Mouse (Mus musculus) hindbrain, postnatal 0 days (tissue): ENCODE data around the gene Prkar2a. TPM values are rescaled to one million over a fixed set of nuclear protein-coding genes. Genes with fewer than 3 reads are reported as not detected.
A peak's percentile ranks its signal among the peaks of the same experiment; 100 is the strongest.

Source experiments
- ATAC-seq: fragments of 200-750 bp; cut with Nextera tagmentation; 2 replicates; pipeline ENCODE4 v1.8.0; 2017; ENCODE audit warnings: mild to moderate bottlenecking, moderate TSS enrichment, moderate library complexity
- DNase-seq: peaks from one replicate; pipeline ENCODE4 v3.0.0-alpha.2; 2015; ENCODE audit warnings: low spot score
- H3K27ac ChIP-seq: fragments of 300-500 bp; sonication (generic); 2 replicates; pipeline ENCODE4 v1.5.1; 2014; ENCODE audit warnings: mild to moderate bottlenecking
- H3K27me3 ChIP-seq: fragments of 300-500 bp; sonication (generic); 2 replicates; pipeline ENCODE4 v1.6.1; 2014; ENCODE audit warnings: low read length, mixed read lengths; ENCODE audit not compliant: insufficient read depth
- H3K36me3 ChIP-seq: fragments of 300-500 bp; sonication (generic); 2 replicates; pipeline ENCODE4 v1.6.1; 2014; ENCODE audit warnings: low read length, mixed read lengths; ENCODE audit not compliant: insufficient read depth
- H3K4me1 ChIP-seq: fragments of 300-500 bp; sonication (generic); 2 replicates; pipeline ENCODE4 v1.6.1; 2014; ENCODE audit warnings: antibody characterized with exemption, low read length, mixed read lengths; ENCODE audit not compliant: insufficient read depth
- H3K4me2 ChIP-seq: fragments of 300-500 bp; sonication (generic); 2 replicates; pipeline ENCODE4 v1.6.1; 2014; ENCODE audit warnings: low read depth, mild to moderate bottlenecking, low read length, moderate library complexity, mixed read lengths
- H3K4me3 ChIP-seq: fragments of 300-500 bp; sonication (generic); 2 replicates; pipeline ENCODE4 v1.5.1; 2014; ENCODE audit warnings: low read length
- H3K9ac ChIP-seq: fragments of 300-500 bp; sonication (generic); replicated peaks from 2 replicates; pipeline ENCODE4 v1.6.1; 2014; ENCODE audit warnings: mild to moderate bottlenecking, low read length, moderate library complexity, mixed read lengths
- H3K9me3 ChIP-seq: fragments of 300-500 bp; sonication (generic); 2 replicates; pipeline ENCODE4 v1.6.1; 2016; ENCODE audit warnings: low read length, mixed read lengths
- CTCF ChIP-seq: IDR thresholded peaks from 2 replicates; pipeline ENCODE4 v1.5.1; 2016; ENCODE audit warnings: antibody characterized with exemption, control low read depth, low read depth
- WGBS: fragments of 180-500 bp; shearing (Covaris S2); extraction: QIAGEN DNeasy Blood & Tissue Kit; methylation state at CpG from one replicate; pipeline ENCODE4 v1.1.7; 2014; 5-methylcytosine and 5-hydroxymethylcytosine counted together
- microRNA-seq, 2 experiments: library from miRNA; unstranded; fragments of <30 nt; microRNA quantifications; one replicate each; pipeline ENCODE4; 2016
- polyA plus RNA-seq: library from polyadenylated mRNA; unstranded; fragments of >200 nt; fragmentation: Nextera tagmentation; extraction: Ambion mirVana; gene quantifications from 2 replicates; pipeline ENCODE4 v1.2.1, GENCODE M21; 2015
- total RNA-seq: library from RNA; depleted of rRNA; stranded (reverse); fragments of >200 nt; gene quantifications from 2 replicates; pipeline ENCODE4 v1.2.3, GENCODE M21; 2014; rRNA removed

Prkar2a gene
- total and polyA plus RNA-seq, 2 experiments from 2014 or later = 43.9 to 87.3 TPM

- Histone ChIP-seq H3K4me1 (peaks cover 14% of the 10 kb centered on the region; the same call in 1 of the 2 replicates), H3K9me3 (no peaks in the 10 kb centered on the region), H3K4me2 (peak overlapping the region; percentile 2; the same call in 1 of the 2 replicates), H3K27ac (peak overlapping the region; percentile 59; the same call in 1 of the 2 replicates), H3K9ac (no peak overlapping the region), H3K4me3 (no peak overlapping the region), H3K27me3 (no peaks in the 10 kb centered on the region), H3K36me3 (peaks cover 32% of the 10 kb centered on the region)
- DNase-seq = no peak
- ATAC-seq = no peak
- WGBS = 45% methylated on average over 4 of the region's 4 CpGs
- no peak for TF ChIP-seq CTCF
Observed at GRCm38 (mm10) chr9:108796351-108796981, 107.4 kb downstream of the Prkar2a start.

GRCm38 (mm10) chr9:108797477-108797876 is 108.4 kb downstream of the Prkar2a start:
- TF ChIP-seq CTCF = no peak
- DNase-seq = no peak
- Histone ChIP-seq H3K4me3 (no peak overlapping the region), H3K27me3 (no peaks in the 10 kb centered on the region), H3K36me3 (peaks cover 43% of the 10 kb centered on the region), H3K27ac (peak overlapping the region; percentile 27; the same call in 1 of the 2 replicates), H3K9me3 (no peaks in the 10 kb centered on the region), H3K4me1 (peaks cover 14% of the 10 kb centered on the region; the same call in 1 of the 2 replicates), H3K9ac (no peak overlapping the region), H3K4me2 (no peak overlapping the region)
- 78% methylated on average over 7 of the region's 7 CpGs for WGBS
- ATAC-seq = no peak

- no peak for ATAC-seq
- peaks cover 47% of the 10 kb centered on the region for H3K36me3 ChIP-seq
- 0 out of 2 replicates have a peak, but pooled peaks cover 10% of the 10 kb centered on the region for H3K4me1 ChIP-seq
- H3K9me3 ChIP-seq = no peaks in the 10 kb centered on the region
- H3K4me2 ChIP-seq = no peak overlapping the region
- no peak overlapping the region for H3K27ac ChIP-seq
- H3K4me3 ChIP-seq = no peak overlapping the region
- 86% methylated on average over 5 of the region's 5 CpGs for WGBS
- no peak for DNase-seq
- no peak for TF ChIP-seq CTCF
- no peak overlapping the region for H3K9ac ChIP-seq
- H3K27me3 ChIP-seq = no peaks in the 10 kb centered on the region
Observed at GRCm38 (mm10) chr9:108798508-108799075, 109.5 kb downstream of the Prkar2a start.

- no peaks in the 10 kb centered on the region for H3K9me3 ChIP-seq
- peak; percentile 46 for DNase-seq
- no peak for TF ChIP-seq CTCF
- H3K4me3 ChIP-seq = no peak overlapping the region
- 0 out of 2 replicates have a peak, but pooled peaks cover 10% of the 10 kb centered on the region for H3K4me1 ChIP-seq
- H3K4me2 ChIP-seq = no peak overlapping the region
- ATAC-seq = no peak
- WGBS = 78% methylated on average over 3 of the region's 3 CpGs
- no peak overlapping the region for H3K9ac ChIP-seq
- H3K27me3 ChIP-seq = no peaks in the 10 kb centered on the region
- no peak overlapping the region for H3K27ac ChIP-seq
- H3K36me3 ChIP-seq = peaks cover 57% of the 10 kb centered on the region
Observed at GRCm38 (mm10) chr9:108799564-108799963, 110.5 kb downstream of the Prkar2a start.

Small RNA genes within 50 kb of the gene (microRNA-seq; reads per million reads assigned to microRNA genes)
- 0 reads per million in 2 experiments for gene Gm26298

Other genes starting within 250 kb of the Prkar2a start
- 32.9 and 37.2 TPM in 2 replicates for gene Ccdc71, start 228.8 kb upstream of the Prkar2a start, total RNA-seq
- 46.9 and 55.9 TPM in 2 replicates for gene Ccdc71, start 228.8 kb upstream of the Prkar2a start, polyA plus RNA-seq
- gene Klhdc8b, start 227.7 kb upstream of the Prkar2a start, total RNA-seq = 62.6 and 72.8 TPM in 2 replicates
- gene Klhdc8b, start 227.7 kb upstream of the Prkar2a start, polyA plus RNA-seq = 44.9 and 46.5 TPM in 2 replicates
- gene Lamb2, start 209.6 kb upstream of the Prkar2a start, total RNA-seq = 77.5 and 99.8 TPM in 2 replicates
- gene Lamb2, start 209.6 kb upstream of the Prkar2a start, polyA plus RNA-seq = 16.0 and 18.6 TPM in 2 replicates
- gene Usp19, start 198.7 kb upstream of the Prkar2a start, total RNA-seq = 87.6 and 104 TPM in 2 replicates
- 51.6 and 52.0 TPM in 2 replicates for gene Usp19, start 198.7 kb upstream of the Prkar2a start, polyA plus RNA-seq
- gene Qars, start 181.6 kb upstream of the Prkar2a start, total RNA-seq = 153 and 175 TPM in 2 replicates
- 55.2 and 58.3 TPM in 2 replicates for gene Qars, start 181.6 kb upstream of the Prkar2a start, polyA plus RNA-seq
- gene Qrich1, start 172.5 kb upstream of the Prkar2a start, total RNA-seq = 226 and 252 TPM in 2 replicates
- gene Qrich1, start 172.5 kb upstream of the Prkar2a start, polyA plus RNA-seq = 98.1 and 98.7 TPM in 2 replicates
- 93.8 and 98.3 TPM in 2 replicates for gene Impdh2, start 129.0 kb upstream of the Prkar2a start, total RNA-seq
- 103 and 106 TPM in 2 replicates for gene Impdh2, start 129.0 kb upstream of the Prkar2a start, polyA plus RNA-seq
- 54.1 and 70.5 TPM in 2 replicates for gene Ndufaf3, start 121.9 kb upstream of the Prkar2a start, total RNA-seq
- gene Ndufaf3, start 121.9 kb upstream of the Prkar2a start, polyA plus RNA-seq = 84.5 and 88.9 TPM in 2 replicates
- gene Dalrd3, start 119.4 kb upstream of the Prkar2a start, total RNA-seq = 97.3 and 109 TPM in 2 replicates
- 251 and 255 TPM in 2 replicates for gene Dalrd3, start 119.4 kb upstream of the Prkar2a start, polyA plus RNA-seq
- 581 and 603 TPM in 2 replicates for gene Wdr6, start 110.6 kb upstream of the Prkar2a start, total RNA-seq
- 265 and 282 TPM in 2 replicates for gene Wdr6, start 110.6 kb upstream of the Prkar2a start, polyA plus RNA-seq
- 50.8 and 62.6 TPM in 2 replicates for gene P4htm, start 91.6 kb upstream of the Prkar2a start, total RNA-seq
- gene P4htm, start 91.6 kb upstream of the Prkar2a start, polyA plus RNA-seq = 38.7 and 38.8 TPM in 2 replicates
- gene Arih2, start 39.9 kb upstream of the Prkar2a start, total RNA-seq = 52.1 and 54.8 TPM in 2 replicates
- 38.5 and 39.7 TPM in 2 replicates for gene Arih2, start 39.9 kb upstream of the Prkar2a start, polyA plus RNA-seq
- 31.0 and 41.1 TPM in 2 replicates for gene Slc25a20, start 27.2 kb upstream of the Prkar2a start, total RNA-seq
- 49.7 and 50.2 TPM in 2 replicates for gene Slc25a20, start 27.2 kb upstream of the Prkar2a start, polyA plus RNA-seq
- gene Ip6k2, start 94.5 kb downstream of the Prkar2a start, total RNA-seq = 122 and 126 TPM in 2 replicates
- 187 and 189 TPM in 2 replicates for gene Ip6k2, start 94.5 kb downstream of the Prkar2a start, polyA plus RNA-seq
- 33.6 and 72.6 TPM in 2 replicates for gene Nckipsd, start 119.1 kb downstream of the Prkar2a start, total RNA-seq
- 22.8 and 23.5 TPM in 2 replicates for gene Nckipsd, start 119.1 kb downstream of the Prkar2a start, polyA plus RNA-seq
- gene Celsr3, start 137.0 kb downstream of the Prkar2a start, total RNA-seq = 49.2 and 86.4 TPM in 2 replicates
- 5.8 and 7.8 TPM in 2 replicates for gene Celsr3, start 137.0 kb downstream of the Prkar2a start, polyA plus RNA-seq
- gene Slc26a6, start 164.0 kb downstream of the Prkar2a start, total RNA-seq = 30.3 and 31.8 TPM in 2 replicates
- gene Slc26a6, start 164.0 kb downstream of the Prkar2a start, polyA plus RNA-seq = 20.0 and 21.3 TPM in 2 replicates
- 0.16 TPM in 1 of 2 replicates, not detected in the other for gene Tmem89, start 225.3 kb downstream of the Prkar2a start, total RNA-seq
- 0.30 and 0.37 TPM in 2 replicates for gene Tmem89, start 225.3 kb downstream of the Prkar2a start, polyA plus RNA-seq
- gene Uqcrc1, start 247.3 kb downstream of the Prkar2a start, total RNA-seq = 459 and 483 TPM in 2 replicates
- 568 and 592 TPM in 2 replicates for gene Uqcrc1, start 247.3 kb downstream of the Prkar2a start, polyA plus RNA-seq